Mouse (Mus musculus): ENCODE data around the gene Golph3.

The Golph3 gene

GRCm38 (mm10) chr15:12317290-12317689, 4.0 kb upstream of the Golph3 start:
- intact Hi-C loops (cut with DNase I), result no loop called here

- intact Hi-C loops (cut with DNase I), result no loop called here
Measured at GRCm38 (mm10) chr15:12318451-12318850, 2.8 kb upstream of the Golph3 start.

GRCm38 (mm10) chr15:12319889-12320288, 1.4 kb upstream of the Golph3 start:
- intact Hi-C loops (cut with DNase I), result no loop called here

- intact Hi-C loops (cut with DNase I), result no loop called here
Measured at GRCm38 (mm10) chr15:12320441-12321090, 684 bp upstream of the Golph3 start.

- intact Hi-C loops (cut with DNase I), result no loop called here
Measured at GRCm38 (mm10) chr15:12321788-12322621, 755 bp downstream of the Golph3 start, which contains the start of gene 1810049J17Rik. TSS of gene 1810049J17Rik (minus strand) at chr15:12321899.

- intact Hi-C loops (cut with DNase I), result no loop called here
Measured at GRCm38 (mm10) chr15:12322676-12323402, 1.6 kb downstream of the Golph3 start.

- intact Hi-C loops (cut with DNase I), result no loop called here
Measured at GRCm38 (mm10) chr15:12324326-12324725, 3.1 kb downstream of the Golph3 start.

GRCm38 (mm10) chr15:12330389-12330788, 9.1 kb downstream of the Golph3 start:
- intact Hi-C loops (cut with DNase I), result no loop called here

- intact Hi-C loops (cut with DNase I), result no loop called here
Measured at GRCm38 (mm10) chr15:12330892-12331291, 9.6 kb downstream of the Golph3 start.

- intact Hi-C loops (cut with DNase I), result no loop called here
Measured at GRCm38 (mm10) chr15:12331300-12331699, 10.1 kb downstream of the Golph3 start.

GRCm38 (mm10) chr15:12334381-12334780, 13.1 kb downstream of the Golph3 start:
- intact Hi-C loops (cut with DNase I), result no loop called here

- intact Hi-C loops (cut with DNase I), result no loop called here
Measured at GRCm38 (mm10) chr15:12337030-12337778, 16.0 kb downstream of the Golph3 start.

GRCm38 (mm10) chr15:12337779-12338137, 16.5 kb downstream of the Golph3 start:
- intact Hi-C loops (cut with DNase I), result no loop called here

- intact Hi-C loops (cut with DNase I), result no loop called here
Measured at GRCm38 (mm10) chr15:12340536-12341400, 19.5 kb downstream of the Golph3 start.

GRCm38 (mm10) chr15:12341401-12341758, 20.1 kb downstream of the Golph3 start:
- intact Hi-C loops (cut with DNase I), result no loop called here

- intact Hi-C loops (cut with DNase I), result no loop called here
Measured at GRCm38 (mm10) chr15:12346916-12347315, 25.7 kb downstream of the Golph3 start.

- intact Hi-C loops (cut with DNase I), result no loop called here
Measured at GRCm38 (mm10) chr15:12348950-12349349, 27.7 kb downstream of the Golph3 start.

GRCm38 (mm10) chr15:12349840-12350239, 28.6 kb downstream of the Golph3 start:
- intact Hi-C loops (cut with DNase I), result no loop called here

GRCm38 (mm10) chr15:12351470-12351869, 30.2 kb downstream of the Golph3 start:
- intact Hi-C loops (cut with DNase I), result no loop called here

- intact Hi-C loops (cut with DNase I), result no loop called here
Measured at GRCm38 (mm10) chr15:12354281-12354810, 33.1 kb downstream of the Golph3 start.
